Mouse (Mus musculus): Measurements from ENCODE around the gene Rpusd3. TPM values are rescaled to one million over a fixed set of nuclear protein-coding genes. Genes with fewer than 3 reads are reported as not detected.
A peak's percentile ranks its signal among the peaks of the same experiment; 100 is the strongest.

Gene Rpusd3
- total RNA-seq, 2 experiments from 2014 or later = 8.9 to 14.3 TPM

DNA sequence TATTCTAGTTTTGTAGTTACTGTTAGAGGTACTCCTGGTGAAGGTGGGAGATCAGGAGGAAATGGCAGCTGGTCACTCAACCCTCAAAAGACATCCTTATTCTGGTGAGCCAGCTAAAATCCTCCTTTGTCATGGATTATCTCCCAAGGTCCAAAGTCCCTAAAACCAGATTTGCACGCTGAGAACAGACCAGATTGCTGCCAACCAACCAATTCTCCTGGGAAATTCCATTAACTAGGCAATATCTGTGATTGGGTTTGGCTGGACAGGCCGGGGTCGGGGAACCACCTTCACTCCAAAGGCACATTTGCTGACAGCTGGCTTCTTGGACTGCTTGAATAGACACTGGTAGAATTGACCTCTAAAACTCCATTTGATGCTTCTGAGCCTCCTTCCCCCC is 28.4 kb downstream of the Rpusd3 start:
- intact Hi-C loops (cut with DNase I) = no loop called here
- no peak for DNase-seq

DNA sequence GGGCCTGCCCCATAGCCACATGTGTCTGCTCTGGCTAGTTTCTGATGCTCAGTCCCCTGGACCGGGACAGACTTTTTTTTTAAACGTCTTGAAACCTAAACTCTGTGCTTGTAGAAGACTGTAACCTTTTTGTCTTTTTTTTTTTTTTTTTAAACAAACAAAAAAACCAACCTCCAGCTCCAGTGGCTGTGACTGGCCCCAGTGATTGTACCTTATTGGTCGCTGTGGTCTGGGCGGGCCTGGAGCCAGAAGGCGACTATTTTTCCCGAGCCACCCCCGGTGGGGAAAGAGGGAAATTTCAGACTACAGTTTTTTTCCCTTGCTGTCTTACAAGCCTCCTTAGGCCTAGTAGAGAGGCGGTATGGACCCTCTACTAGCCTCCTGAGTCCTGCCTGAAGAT is 30.2 kb downstream of the Rpusd3 start, which contains the start of gene Ttll3:
Gene Ttll3, plus strand, starts transcription at position 301 of the 400 bp plus-strand sequence.
- no peak for DNase-seq
- intact Hi-C loops (cut with DNase I) = no loop called here

DNA sequence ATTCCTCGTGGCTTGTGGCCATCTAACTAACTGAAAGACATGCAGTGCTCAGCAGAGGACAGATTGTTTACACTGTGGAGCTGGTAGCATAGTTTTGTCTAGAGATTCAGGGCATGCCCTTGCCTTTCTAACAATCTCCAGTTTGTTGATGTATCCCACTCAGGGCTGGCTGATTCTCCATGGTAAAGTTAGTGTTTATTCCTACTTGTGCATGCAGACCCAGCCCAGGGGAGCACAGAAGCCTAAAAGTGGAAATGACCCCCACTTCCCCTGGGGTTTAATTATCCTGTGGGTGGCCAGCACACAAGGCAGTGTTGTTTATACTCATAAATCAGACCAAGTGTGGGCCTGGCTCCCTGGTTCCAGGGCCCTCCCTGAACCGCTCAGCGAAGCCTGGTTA is 33.1 kb downstream of the Rpusd3 start:
- intact Hi-C loops (cut with DNase I) = no loop called here

DNA sequence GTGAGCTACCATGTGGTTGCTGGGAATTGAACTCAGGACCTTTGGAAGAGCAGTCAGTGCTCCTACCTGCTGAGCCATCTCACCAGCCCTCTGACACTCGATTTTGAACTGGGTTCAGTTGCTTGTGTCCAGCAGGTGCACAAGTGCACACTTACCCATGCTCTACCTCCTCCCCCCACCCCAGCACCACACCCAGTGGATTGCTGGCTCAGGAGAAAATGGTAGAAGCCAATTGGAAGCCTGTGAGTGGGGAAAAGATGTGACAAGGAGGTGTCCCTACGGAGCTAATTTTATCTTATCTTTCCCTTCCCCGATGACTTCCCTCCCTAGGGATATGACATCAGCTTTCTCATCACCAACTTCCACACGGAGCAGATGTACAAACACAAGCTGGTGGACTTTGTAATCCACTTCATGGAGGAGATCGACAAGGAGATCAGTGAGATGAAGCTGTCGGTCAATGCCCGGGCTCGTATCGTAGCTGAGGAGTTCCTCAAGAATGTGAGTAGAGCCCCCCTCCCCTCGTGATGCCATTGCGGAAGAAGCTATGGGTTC is 33.9 kb downstream of the Rpusd3 start:
- intact Hi-C loops (cut with DNase I) = no loop called here
- DNase-seq = no peak

More for the DNA sequence above, 33.1 kb downstream of the Rpusd3 start:
- DNase-seq = no peak

DNA sequence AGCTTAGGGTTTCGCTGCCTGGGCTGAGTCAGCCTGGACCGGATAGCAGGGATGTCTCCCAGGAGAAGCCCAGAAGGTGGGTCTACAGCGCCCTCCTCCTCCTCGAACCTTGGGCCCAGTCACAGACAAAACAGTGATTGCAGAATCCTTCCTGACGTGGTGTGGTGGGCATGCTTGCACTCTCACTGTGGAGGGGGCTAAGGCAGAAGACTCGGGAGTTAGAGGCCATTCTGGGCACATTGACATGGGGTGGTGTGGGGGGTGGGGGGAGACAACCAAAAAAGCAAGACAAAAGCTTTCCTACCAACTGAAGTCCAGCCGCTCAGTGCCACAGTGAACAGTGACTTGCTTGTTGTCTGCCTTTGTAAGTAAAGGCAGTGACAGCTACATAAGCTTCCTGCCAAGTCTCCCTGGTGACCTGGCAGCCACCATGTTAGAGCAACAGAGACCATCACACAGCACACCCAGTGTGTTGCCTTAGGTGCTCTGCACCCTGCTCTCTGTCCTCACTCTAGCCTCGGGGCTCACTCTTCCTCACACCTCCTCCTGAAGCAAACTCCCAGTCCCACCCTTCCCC is 34.7 kb downstream of the Rpusd3 start:
- intact Hi-C loops (cut with DNase I) = no loop called here
- no peak for DNase-seq

DNA sequence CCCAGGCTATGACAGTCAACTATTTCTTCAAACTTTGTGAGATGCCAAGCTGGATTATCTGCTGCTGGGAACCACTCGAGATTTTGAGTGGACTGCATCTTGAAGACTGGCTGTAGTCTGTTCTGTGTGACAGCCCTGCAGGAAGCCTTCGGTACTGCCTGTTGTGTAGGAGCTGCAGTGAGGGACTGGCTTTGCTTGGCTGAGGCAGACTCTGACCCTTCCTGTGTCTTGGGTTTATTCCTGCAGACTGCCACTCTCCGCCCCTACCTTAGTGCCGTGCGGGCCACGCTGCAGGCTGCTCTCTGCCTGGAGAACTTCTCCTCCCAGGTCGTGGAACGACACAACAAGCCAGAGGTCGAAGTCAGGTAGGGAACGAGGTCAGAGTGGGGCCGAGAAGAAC is 38.7 kb downstream of the Rpusd3 start:
- intact Hi-C loops (cut with DNase I) = no loop called here
- no peak for DNase-seq

DNA sequence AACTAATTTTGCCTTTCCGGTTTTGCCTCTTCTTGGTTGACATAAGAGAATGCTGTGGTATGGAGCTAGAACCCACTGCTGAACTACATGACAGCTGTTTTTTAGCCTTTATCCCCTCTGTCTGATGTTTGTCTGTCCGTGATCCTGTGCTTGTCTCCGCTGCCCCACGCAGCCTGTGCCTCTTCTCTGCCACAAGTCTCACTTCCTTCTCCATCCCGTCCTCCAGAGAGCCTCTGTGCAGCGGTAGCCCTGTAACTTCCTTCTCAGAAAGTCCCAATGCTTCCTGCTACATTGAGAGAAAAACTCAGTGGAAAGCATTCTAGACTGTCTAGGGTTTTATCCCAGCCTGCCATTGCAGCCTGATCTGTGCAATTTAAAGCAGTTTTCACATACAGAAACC is 39.9 kb downstream of the Rpusd3 start:
- intact Hi-C loops (cut with DNase I) = loop anchor here (2.0 kb wide), 1 partner anchor 72 kb away; the partner anchor contains the start of gene Brpf1
- DNase-seq = no peak

DNA sequence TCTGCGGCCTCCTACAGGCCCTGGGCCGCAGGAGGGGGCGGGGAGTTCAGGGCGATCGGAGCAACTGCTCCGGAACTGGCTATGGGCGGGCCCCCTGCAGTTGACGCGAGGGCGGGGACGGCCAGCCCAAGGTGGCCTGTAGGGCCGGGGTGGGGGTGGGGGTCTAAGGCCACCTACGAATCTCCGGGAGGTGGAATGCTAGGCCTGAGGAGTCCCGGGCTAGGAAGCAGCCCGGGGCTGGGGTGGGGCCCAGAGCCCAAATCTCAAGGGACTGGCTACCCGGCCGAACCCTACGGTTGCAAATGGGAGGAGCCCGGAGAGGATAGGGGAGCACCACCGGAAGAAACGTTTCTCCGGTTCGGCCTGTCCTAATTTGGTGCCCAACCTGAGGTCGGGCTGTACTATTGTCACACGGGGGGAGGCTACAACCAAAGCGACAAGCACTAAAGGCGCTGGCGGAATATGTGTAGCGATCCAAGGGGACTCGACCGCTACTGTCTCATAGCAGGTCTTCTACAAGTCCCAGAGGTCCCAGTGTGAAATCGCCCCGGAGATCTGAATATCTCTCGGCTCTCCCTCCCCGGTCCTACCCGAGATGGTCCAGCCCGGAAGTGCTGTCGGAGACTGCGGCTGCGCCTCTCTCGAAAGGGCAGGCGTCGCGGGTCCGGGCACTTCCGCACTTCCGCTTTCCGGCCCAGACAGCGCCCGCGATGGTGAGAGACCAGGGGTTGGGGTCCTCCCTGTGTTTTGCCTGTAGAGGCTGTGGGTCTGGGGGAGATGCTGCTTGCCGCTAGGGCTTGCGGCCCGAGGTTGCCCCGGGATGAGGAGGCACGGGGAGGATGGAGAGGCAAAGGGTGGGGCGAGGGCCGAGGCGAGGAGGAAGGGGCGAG is 41.4 kb downstream of the Rpusd3 start, which contains the start of the genes Tada3 and Arpc4:
Gene Tada3, minus strand, starts transcription at position 388 of the 890 bp plus-strand sequence.
Gene Arpc4, plus strand, starts transcription at position 620 of the 890 bp plus-strand sequence.
- intact Hi-C loops (cut with DNase I) = loop anchor here (2.0 kb wide), 2 partner anchors 43 to 71 kb away; partner anchors contain the start of gene Brpf1
- DNase-seq = peak; percentile 94 to 95

DNA sequence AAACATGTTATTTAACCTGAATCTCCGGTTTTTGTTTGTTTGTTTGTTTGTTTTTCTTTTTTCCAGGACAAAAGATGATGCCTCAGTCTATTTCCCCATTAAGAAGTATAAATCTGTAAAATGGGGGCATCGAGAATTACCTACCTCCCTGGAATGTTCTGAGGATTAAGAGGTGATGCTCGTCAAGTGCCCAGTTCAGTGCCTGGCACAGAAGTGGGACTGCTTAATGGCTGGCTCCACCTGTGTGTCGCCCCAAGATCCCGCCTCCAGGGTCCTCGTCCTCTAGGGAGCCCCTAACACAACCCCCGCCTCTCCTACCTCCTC is 42.0 kb downstream of the Rpusd3 start:
- intact Hi-C loops (cut with DNase I) = loop anchor here (2.0 kb wide), 1 partner anchor 42 kb away; no protein-coding TSS in a partner anchor
- no peak for DNase-seq

DNA sequence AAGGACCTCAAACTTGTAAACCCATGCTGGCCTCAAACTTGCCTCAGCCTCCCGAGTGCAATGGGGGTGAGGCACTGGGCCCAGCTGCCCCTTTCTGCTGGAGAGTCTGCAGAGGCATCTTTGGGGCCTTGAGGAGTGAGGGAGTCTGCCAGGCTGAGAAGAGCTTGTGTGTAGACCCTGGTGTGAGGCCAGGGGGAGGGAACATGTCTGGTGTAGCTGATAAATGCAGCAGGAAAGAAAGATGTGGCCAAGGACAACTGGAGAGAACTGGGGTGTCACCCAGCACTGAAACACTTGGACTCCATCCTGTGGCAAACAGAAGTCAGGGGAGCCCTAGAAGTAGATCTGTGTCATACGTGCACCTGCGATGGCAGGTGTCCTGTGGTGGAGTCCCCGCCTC is 45.6 kb downstream of the Rpusd3 start:
- intact Hi-C loops (cut with DNase I) = no loop called here
- DNase-seq = no peak

DNA sequence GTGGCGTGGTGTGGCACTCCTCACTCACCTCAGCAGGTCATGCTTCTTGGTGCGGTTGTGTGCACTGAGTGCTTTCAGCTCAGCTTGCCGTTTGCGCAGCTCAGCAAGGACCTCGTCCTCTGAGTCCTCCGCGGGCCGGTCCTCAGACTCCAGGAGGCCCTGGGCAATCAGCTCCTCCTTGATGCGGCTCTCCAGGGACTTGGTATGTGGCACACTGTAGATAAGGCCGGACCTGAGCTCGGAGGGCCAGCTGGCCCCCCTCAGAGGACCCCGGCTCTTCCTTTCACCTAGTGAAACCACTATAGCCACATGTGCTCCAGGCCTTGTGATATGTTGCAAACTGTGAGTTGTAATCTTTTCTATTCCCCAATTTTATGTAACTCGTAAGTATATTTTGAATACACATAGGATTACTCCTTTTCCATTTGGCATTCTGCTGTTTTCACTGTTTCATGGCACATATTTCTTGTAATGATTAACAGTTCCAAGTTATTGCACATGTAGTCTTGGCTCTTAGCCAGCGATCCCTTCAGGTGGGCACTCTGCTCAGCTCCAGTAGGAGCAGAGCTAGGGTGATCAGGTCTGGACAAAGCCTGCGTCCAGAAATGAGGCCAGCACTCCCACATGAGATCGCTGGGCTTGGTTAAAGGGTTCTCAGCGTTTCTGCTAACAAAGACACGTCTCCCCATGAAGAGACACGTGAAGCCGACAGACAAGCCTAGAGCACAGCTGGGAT is 48.8 kb downstream of the Rpusd3 start:
- DNase-seq = no peak

DNA sequence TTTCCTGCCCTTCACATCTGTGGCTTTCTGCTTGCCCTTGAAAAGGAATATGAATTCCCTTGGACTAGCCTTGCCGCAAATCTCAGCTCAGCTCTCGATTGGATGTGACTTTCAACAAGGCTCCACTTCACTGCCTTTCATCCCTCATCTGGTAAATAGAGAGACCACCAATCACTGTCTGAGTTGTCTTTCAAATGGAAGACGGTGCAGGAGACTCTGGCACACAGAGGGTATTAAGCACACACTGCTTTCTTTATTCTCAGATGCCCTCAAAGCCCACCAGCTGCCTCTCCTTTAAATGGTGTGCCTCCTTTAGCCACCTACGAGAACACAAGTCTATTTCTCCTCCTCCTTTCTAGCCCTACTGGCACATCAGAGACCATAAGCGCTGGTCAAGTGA is 50.6 kb downstream of the Rpusd3 start:
- no peak for DNase-seq
- intact Hi-C loops (cut with DNase I) = no loop called here

More for the DNA sequence above, 48.8 kb downstream of the Rpusd3 start:
- intact Hi-C loops (cut with DNase I) = no loop called here

DNA sequence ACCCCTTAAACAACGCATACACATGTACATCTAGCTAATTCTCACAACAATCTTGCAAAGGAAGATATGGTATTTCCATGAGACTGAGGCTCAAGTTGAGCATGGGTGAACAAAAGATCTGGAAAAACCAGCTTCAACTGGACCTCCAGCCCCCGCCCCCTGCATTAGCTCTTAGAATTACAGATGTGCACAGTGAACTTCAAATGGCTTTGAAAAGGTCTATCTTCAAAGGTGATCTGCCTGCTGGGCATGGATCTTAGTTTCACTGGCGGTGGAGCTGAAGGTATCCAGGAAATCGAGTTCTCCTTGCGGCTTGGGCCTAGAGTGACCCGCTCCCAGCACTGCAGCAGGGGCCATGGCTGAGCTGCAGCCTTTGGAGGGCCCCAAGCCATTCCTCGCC is 51.0 kb downstream of the Rpusd3 start:
- no peak for DNase-seq
- intact Hi-C loops (cut with DNase I) = no loop called here

DNA sequence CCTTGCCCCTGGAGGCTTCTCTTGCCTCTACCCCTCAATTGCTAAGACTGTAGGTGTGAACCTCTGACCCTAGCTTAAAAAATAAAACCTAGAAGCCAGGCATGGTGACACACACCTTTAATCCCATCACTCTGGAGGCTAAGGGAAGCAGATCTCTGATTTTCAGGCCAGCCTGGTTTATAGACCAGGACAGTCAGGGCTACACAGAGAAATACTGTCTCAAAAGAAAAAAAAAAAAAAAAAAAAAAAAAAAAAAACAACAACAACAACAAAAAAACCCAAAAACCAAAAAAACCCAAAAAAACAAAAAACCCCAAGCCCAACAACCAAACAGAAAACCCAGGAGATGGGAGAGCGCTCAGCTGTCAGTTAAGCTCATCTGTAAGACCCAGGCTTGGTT is 51.6 kb downstream of the Rpusd3 start:
- intact Hi-C loops (cut with DNase I) = no loop called here
- DNase-seq = no peak

DNA sequence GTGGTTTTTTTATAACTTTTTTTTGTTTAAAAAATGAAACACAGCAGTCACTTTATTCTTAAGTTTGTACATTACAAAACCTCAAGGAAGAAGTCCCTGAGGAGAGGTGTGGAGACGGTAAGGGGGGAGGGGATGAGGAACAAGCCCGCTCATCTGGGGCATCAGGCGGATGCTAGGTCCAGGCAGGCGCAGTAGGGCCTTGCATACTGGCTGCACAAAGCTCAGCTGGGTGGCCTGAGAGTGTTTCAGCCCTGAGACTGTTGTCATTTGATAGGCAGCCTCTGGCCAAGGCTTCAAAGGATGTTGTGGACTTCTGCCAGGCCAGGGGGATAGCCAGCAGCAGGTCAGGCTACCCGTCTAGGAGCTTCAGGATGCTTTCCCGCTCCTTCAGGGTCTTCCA is 52.5 kb downstream of the Rpusd3 start:
- no peak for DNase-seq
- intact Hi-C loops (cut with DNase I) = no loop called here

Small RNA genes lying within 50 kb of the gene (microRNA-seq; reads per million reads assigned to microRNA genes)
- gene Gm24387 = 0 reads per million in 2 experiments

Other genes with a start within 250 kb of the Rpusd3 start
- gene Lhfpl4, start 224.0 kb downstream of the Rpusd3 start, total RNA-seq (2021) = under 1 TPM; 0.41 to 0.47 TPM
- gene Mtmr14, start 181.5 kb downstream of the Rpusd3 start, total RNA-seq (2021) = 10 to 100 TPM; 15.5 to 16.1 TPM
- gene Cpne9, start 137.0 kb downstream of the Rpusd3 start, total RNA-seq (2021) = not detected
- gene Brpf1, start 112.2 kb downstream of the Rpusd3 start, total RNA-seq (2021) = 10 to 100 TPM; 20.1 to 21.8 TPM
- gene Ogg1, start 92.4 kb downstream of the Rpusd3 start, total RNA-seq (2021) = 1 to 10 TPM; 7.1 to 7.2 TPM
- 10 to 100 TPM; 67.2 to 76.7 TPM for gene Camk1, start 75.4 kb downstream of the Rpusd3 start, total RNA-seq (2021)
- 10 to 100 TPM; 22.0 to 23.5 TPM for gene Tada3, start 41.5 kb downstream of the Rpusd3 start, total RNA-seq (2021)
- gene Arpc4, start 41.2 kb downstream of the Rpusd3 start, total RNA-seq (2021) = 100 to 1,000 TPM; 124 to 138 TPM
- gene Ttll3, start 30.1 kb downstream of the Rpusd3 start, total RNA-seq (2021) = 1 to 10 TPM in 1 of 2 experiments, under 1 TPM in 1; 0.92 to 2.2 TPM
- gene Cidec, start 16.4 kb upstream of the Rpusd3 start, total RNA-seq (2021) = 10 to 100 TPM in 1 of 2 experiments, 1 to 10 TPM in 1; 9.6 to 41.2 TPM
- gene Jagn1, start 23.2 kb upstream of the Rpusd3 start, total RNA-seq (2021) = 10 to 100 TPM; 26.8 to 28.2 TPM
- gene Il17re, start 39.1 kb upstream of the Rpusd3 start, total RNA-seq (2021) = 1 to 10 TPM; 1.1 to 1.2 TPM
- 10 to 100 TPM in 1 of 2 experiments, 1 to 10 TPM in 1; 8.9 to 11.3 TPM for gene Il17rc, start 52.1 kb upstream of the Rpusd3 start, total RNA-seq (2021)
- 10 to 100 TPM; 38.9 to 41.6 TPM for gene Creld1, start 64.0 kb upstream of the Rpusd3 start, total RNA-seq (2021)
- gene Prrt3, start 82.6 kb upstream of the Rpusd3 start, total RNA-seq (2021) = not detected
- 10 to 100 TPM; 62.2 to 64.0 TPM for gene Emc3, start 112.3 kb upstream of the Rpusd3 start, total RNA-seq (2021)
- 1 to 10 TPM; 3.0 to 3.6 TPM for gene Fancd2, start 112.3 kb upstream of the Rpusd3 start, total RNA-seq (2021)
- gene Fancd2os, start 181.4 kb upstream of the Rpusd3 start, total RNA-seq (2021) = not detected
- 10 to 100 TPM; 92.4 to 94.8 TPM for gene Brk1, start 185.4 kb upstream of the Rpusd3 start, total RNA-seq (2021)
- 10 to 100 TPM; 11.6 to 18.1 TPM for gene Vhl, start 204.6 kb upstream of the Rpusd3 start, total RNA-seq (2021)
- gene Irak2, start 219.1 kb upstream of the Rpusd3 start, total RNA-seq (2021) = 10 to 100 TPM; 10.1 to 14.1 TPM

Data from heart, postnatal 10 days (tissue).